Mouse (Mus musculus): ENCODE data around the gene Shc1.

GRCm38 (mm10) chr3:89472280-89472679 lies 54.0 kb downstream of the Shc1 start:
- TF ChIP-seq CTCF (IDR thresholded peaks at IDR 0.05; ENCODE audit: low read depth) (no peak), EP300 (IDR thresholded peaks at IDR 0.05; ENCODE audit: low read depth) (no peak)
